In genomic region chr11:17159738-17160241, GRCm38 (mm10) we compare ENCODE assay signal across 8 mouse cellular contexts. TPM values are rescaled to one million over a fixed set of nuclear protein-coding genes. Genes with fewer than 3 reads are reported as not detected.
DNase-seq lines count a peak whose midpoint lies in the region; ATAC-seq and TF ChIP-seq lines count a peak whose summit lies in the region.

No protein-coding gene starts in this region.

- no peaks in the 10 kb centered on the region for H3K27me3 ChIP-seq in heart, embryonic 13.5 days (replicated peaks)
- no peaks in the 10 kb centered on the region for H3K27me3 ChIP-seq in liver, embryonic 11.5 days (replicated peaks; ENCODE audit: control insufficient read depth, insufficient read depth, low read length)
- H3K27me3 ChIP-seq in stomach, embryonic 15.5 days (replicated peaks), result no peaks in the 10 kb centered on the region

- peak; percentile 11 for ATAC-seq in erythroid progenitor cell, adult 5-6 weeks (replicated peaks; ENCODE audit: low FRiP score, poor library complexity, severe bottlenecking)
- no peak; the same call in 1 of the 2 replicates for ATAC-seq in heart, embryonic 13.5 days (ENCODE audit: extremely low read depth, insufficient number of reproducible peaks, low FRiP score, low TSS enrichment)
- peak; percentile 56 for ATAC-seq in liver, embryonic 11.5 days (replicated peaks; ENCODE audit: low FRiP score)
- ATAC-seq in stomach, embryonic 15.5 days (ENCODE audit: insufficient read depth, low FRiP score, low read depth), result peak; percentile 29

- peak overlapping the region; percentile 99 for H3K9ac ChIP-seq in heart, embryonic 13.5 days
- peak overlapping the region; percentile 97 for H3K9ac ChIP-seq in liver, embryonic 11.5 days (ENCODE audit: low read depth, low read length)
- H3K9ac ChIP-seq in stomach, embryonic 15.5 days, result peak overlapping the region; percentile 96

- peak; percentile 61 for DNase-seq in CD4-positive helper T cell, adult 2 months (ENCODE audit: low read depth, low spot score)
- peak; percentile 53 for DNase-seq in kidney, postnatal 10 days
- peak; percentile 64 for DNase-seq in liver, embryonic 11.5 days (ENCODE audit: low spot score)
- peak; percentile 68 for DNase-seq in naive thymus-derived CD4-positive, alpha-beta T cell, adult 2 months (ENCODE audit: low read depth)

- no peaks in the 10 kb centered on the region for H3K36me3 ChIP-seq in heart, embryonic 13.5 days
- peaks cover 2% of the 10 kb centered on the region; the same call in 1 of the 2 replicates for H3K36me3 ChIP-seq in liver, embryonic 11.5 days (ENCODE audit: control insufficient read depth, insufficient read depth, low read length)
- no peaks in the 10 kb centered on the region for H3K36me3 ChIP-seq in stomach, embryonic 15.5 days

- peak overlapping the region; percentile 86 for H3K27ac ChIP-seq in bone marrow, adult 2 months (ENCODE audit: control insufficient read depth, insufficient read depth, low read depth, low read length, poor library complexity)
- H3K27ac ChIP-seq in heart, embryonic 13.5 days (replicated peaks), result peak overlapping the region; percentile 97
- peak overlapping the region; percentile 98 for H3K27ac ChIP-seq in liver, embryonic 11.5 days (ENCODE audit: low read depth, low read length)
- H3K27ac ChIP-seq in stomach, embryonic 15.5 days, result peak overlapping the region; percentile 98

- TF ChIP-seq CTCF in bone marrow, adult 2 months (IDR thresholded peaks at IDR 0.05; ENCODE audit: control insufficient read depth, insufficient read depth, low read length), result no peak

- peak overlapping the region; percentile 82 for H3K4me3 ChIP-seq in bone marrow, adult 2 months (replicated peaks; ENCODE audit: control insufficient read depth, low read depth, low read length)
- H3K4me3 ChIP-seq in heart, embryonic 13.5 days, result peak overlapping the region; percentile 94
- peak overlapping the region; percentile 98 for H3K4me3 ChIP-seq in liver, embryonic 11.5 days (ENCODE audit: low read depth, low read length)
- peak overlapping the region; percentile 98 for H3K4me3 ChIP-seq in stomach, embryonic 15.5 days (replicated peaks)

- under 1% methylated on average over 38 of the region's 46 CpGs for WGBS in bone marrow, adult 2 months
- WGBS in heart, embryonic 13.5 days, result under 1% methylated on average over 40 of the region's 46 CpGs
- WGBS in liver, embryonic 11.5 days, result under 1% methylated on average over 32 of the region's 46 CpGs
- WGBS in stomach, embryonic 15.5 days, result under 1% methylated on average over 46 of the region's 46 CpGs

- peaks cover under 1% of the 10 kb centered on the region; the same call in 1 of the 2 replicates for H3K4me1 ChIP-seq in bone marrow, adult 2 months (ENCODE audit: control insufficient read depth, insufficient read depth, low read length)
- peaks cover 43% of the 10 kb centered on the region for H3K4me1 ChIP-seq in heart, embryonic 13.5 days
- peaks cover 20% of the 10 kb centered on the region for H3K4me1 ChIP-seq in liver, embryonic 11.5 days (replicated peaks; ENCODE audit: control insufficient read depth, insufficient read depth, low read length)
- H3K4me1 ChIP-seq in stomach, embryonic 15.5 days, result peaks cover 21% of the 10 kb centered on the region

- no peak for TF ChIP-seq POLR2A in bone marrow, adult 2 months (IDR thresholded peaks at IDR 0.05; ENCODE audit: borderline replicate concordance, control insufficient read depth, low read depth, low read length)

- no peaks in the 10 kb centered on the region for H3K9me3 ChIP-seq in heart, embryonic 13.5 days
- H3K9me3 ChIP-seq in liver, embryonic 11.5 days (ENCODE audit: control insufficient read depth, low read length), result no peaks in the 10 kb centered on the region
- H3K9me3 ChIP-seq in stomach, embryonic 15.5 days, result no peaks in the 10 kb centered on the region

- H3K4me2 ChIP-seq in heart, embryonic 13.5 days, result peak overlapping the region; percentile 88
- peak overlapping the region; percentile 76 for H3K4me2 ChIP-seq in liver, embryonic 11.5 days
- H3K4me2 ChIP-seq in stomach, embryonic 15.5 days, result peak overlapping the region; percentile 55

RNA-seq across cellular contexts. Expression of gene Ppp3r1, which starts 0.7 kb away (rescaled TPM):
- polyA plus RNA-seq in bone marrow, adult 2 months (2011; ENCODE audit: insufficient read depth, insufficient read length, low replicate concordance, missing spikeins), result 17.9 and 21.5 TPM in 2 replicates
- 26.0 and 28.1 TPM in 2 replicates for total RNA-seq in erythroid progenitor cell, adult 5-6 weeks (2015; ENCODE audit: low replicate concordance)
- total RNA-seq in erythroid progenitor cell, adult 5-6 weeks (2017; ENCODE audit: low replicate concordance), result 20.2 and 20.4 TPM in 2 replicates
- 67.8 and 73.9 TPM in 2 replicates for polyA plus RNA-seq in heart, embryonic 13.5 days (2015; fragmentation: Nextera tagmentation; extraction: Ambion mirVana)
- 79.5 and 88.8 TPM in 2 replicates for polyA plus RNA-seq in liver, embryonic 11.5 days (2014; fragmentation: Nextera tagmentation; extraction: Ambion mirVana)
- 101 and 102 TPM in 2 replicates for polyA plus RNA-seq in stomach, embryonic 15.5 days (2015; fragmentation: Nextera tagmentation; extraction: Ambion mirVana)

RNA-seq across cellular contexts. Expression of gene Wdr92, which starts 22.1 kb away (rescaled TPM):
- polyA plus RNA-seq in bone marrow, adult 2 months (2011; ENCODE audit: insufficient read depth, insufficient read length, low replicate concordance, missing spikeins), result 5.4 and 11.1 TPM in 2 replicates
- total RNA-seq in erythroid progenitor cell, adult 5-6 weeks (2015; ENCODE audit: low replicate concordance), result 10.5 and 13.3 TPM in 2 replicates
- 4.7 and 8.2 TPM in 2 replicates for total RNA-seq in erythroid progenitor cell, adult 5-6 weeks (2017; ENCODE audit: low replicate concordance)
- 18.1 and 20.1 TPM in 2 replicates for polyA plus RNA-seq in heart, embryonic 13.5 days (2015; fragmentation: Nextera tagmentation; extraction: Ambion mirVana)
- polyA plus RNA-seq in liver, embryonic 11.5 days (2014; fragmentation: Nextera tagmentation; extraction: Ambion mirVana), result 34.0 and 35.9 TPM in 2 replicates
- polyA plus RNA-seq in stomach, embryonic 15.5 days (2015; fragmentation: Nextera tagmentation; extraction: Ambion mirVana), result 23.8 and 29.3 TPM in 2 replicates

RNA-seq across cellular contexts. Expression of gene Pno1, which starts 51.6 kb away (rescaled TPM):
- polyA plus RNA-seq in bone marrow, adult 2 months (2011; ENCODE audit: insufficient read depth, insufficient read length, low replicate concordance, missing spikeins), result 9.6 and 28.6 TPM in 2 replicates
- 9.2 and 11.5 TPM in 2 replicates for total RNA-seq in erythroid progenitor cell, adult 5-6 weeks (2015; ENCODE audit: low replicate concordance)
- 6.4 and 9.6 TPM in 2 replicates for total RNA-seq in erythroid progenitor cell, adult 5-6 weeks (2017; ENCODE audit: low replicate concordance)
- polyA plus RNA-seq in heart, embryonic 13.5 days (2015; fragmentation: Nextera tagmentation; extraction: Ambion mirVana), result 59.0 and 59.8 TPM in 2 replicates
- 124 and 126 TPM in 2 replicates for polyA plus RNA-seq in liver, embryonic 11.5 days (2014; fragmentation: Nextera tagmentation; extraction: Ambion mirVana)
- 78.4 and 79.0 TPM in 2 replicates for polyA plus RNA-seq in stomach, embryonic 15.5 days (2015; fragmentation: Nextera tagmentation; extraction: Ambion mirVana)
